Mouse (Mus musculus) gonadal fat pad, adult 2 months (tissue): ENCODE results near the gene Neu1. TPM values are rescaled to one million over a fixed set of nuclear protein-coding genes. Genes with fewer than 3 reads are reported as not detected.

Experiments used
- DNase-seq: peaks from one replicate; pipeline ENCODE4 v3.0.0-alpha.2; 2012; ENCODE audit warnings: low read depth
- polyA plus RNA-seq: library from polyadenylated mRNA; depleted of rRNA; stranded (reverse); fragments of >200 nt; gene quantifications from 2 replicates; pipeline ENCODE4 v1.2.3, GENCODE M21; 2012

The Neu1 gene
- polyA plus RNA-seq, 1 experiment, result 155 TPM

- DNase-seq, result no peak
Observed at GRCm38 (mm10) chr17:34902895-34903294, 28.2 kb upstream of the Neu1 start.

- DNase-seq, result no peak
Observed at GRCm38 (mm10) chr17:34910982-34911381, 20.1 kb upstream of the Neu1 start.

GRCm38 (mm10) chr17:34911945-34912351 is 19.1 kb upstream of the Neu1 start:
- no peak for DNase-seq

DNA sequence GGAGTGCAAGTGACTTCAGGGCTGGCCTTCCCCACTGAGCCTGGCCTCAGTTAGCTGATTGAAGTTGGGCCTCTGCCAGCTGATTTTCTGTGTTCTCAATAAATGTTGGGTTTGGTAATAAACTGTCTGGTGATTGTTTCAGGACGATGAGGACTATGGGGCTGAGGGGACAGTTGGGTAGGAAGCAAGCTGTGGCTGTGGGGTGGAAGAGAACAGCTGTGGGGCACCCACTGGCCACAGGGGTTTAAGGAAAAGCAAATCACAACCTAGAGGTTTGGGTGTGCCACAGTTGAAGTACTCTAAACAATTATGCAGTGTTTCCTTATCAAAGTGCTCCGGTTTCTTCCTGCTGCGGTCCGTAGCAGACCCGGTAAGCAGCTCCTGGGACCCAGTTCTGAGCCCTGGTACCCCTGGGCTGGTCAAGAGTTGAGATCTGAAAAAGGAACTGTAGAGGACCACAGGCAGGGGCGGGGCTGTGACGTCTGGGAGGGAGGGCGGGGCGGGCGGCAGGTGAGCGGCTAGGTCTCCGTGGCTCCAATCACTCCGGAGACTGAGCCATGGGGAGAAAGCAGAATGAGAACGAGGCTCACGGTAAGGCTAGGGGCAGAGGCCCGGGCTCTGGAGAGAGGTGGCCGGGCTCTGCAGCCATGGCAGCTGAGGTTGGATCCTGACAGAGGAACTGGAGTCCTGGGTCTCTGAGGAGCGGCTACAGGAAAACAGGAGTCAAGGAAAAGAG is 17.0 kb upstream of the Neu1 start, which contains the start of gene Slc44a4:
Gene Slc44a4 (plus strand): TSS at position 537 of the 736 bp plus-strand sequence.
- DNase-seq, result no peak

- no peak for DNase-seq
Observed at GRCm38 (mm10) chr17:34915410-34915831, 15.6 kb upstream of the Neu1 start.

- DNase-seq, result no peak
Observed at GRCm38 (mm10) chr17:34916316-34916715, 14.7 kb upstream of the Neu1 start.

GRCm38 (mm10) chr17:34917188-34917587 is 13.9 kb upstream of the Neu1 start:
- DNase-seq, result no peak

- DNase-seq, result no peak
Observed at GRCm38 (mm10) chr17:34922939-34923338, 8.1 kb upstream of the Neu1 start.

- DNase-seq, result no peak
Observed at GRCm38 (mm10) chr17:34924258-34924657, 6.8 kb upstream of the Neu1 start.

DNA sequence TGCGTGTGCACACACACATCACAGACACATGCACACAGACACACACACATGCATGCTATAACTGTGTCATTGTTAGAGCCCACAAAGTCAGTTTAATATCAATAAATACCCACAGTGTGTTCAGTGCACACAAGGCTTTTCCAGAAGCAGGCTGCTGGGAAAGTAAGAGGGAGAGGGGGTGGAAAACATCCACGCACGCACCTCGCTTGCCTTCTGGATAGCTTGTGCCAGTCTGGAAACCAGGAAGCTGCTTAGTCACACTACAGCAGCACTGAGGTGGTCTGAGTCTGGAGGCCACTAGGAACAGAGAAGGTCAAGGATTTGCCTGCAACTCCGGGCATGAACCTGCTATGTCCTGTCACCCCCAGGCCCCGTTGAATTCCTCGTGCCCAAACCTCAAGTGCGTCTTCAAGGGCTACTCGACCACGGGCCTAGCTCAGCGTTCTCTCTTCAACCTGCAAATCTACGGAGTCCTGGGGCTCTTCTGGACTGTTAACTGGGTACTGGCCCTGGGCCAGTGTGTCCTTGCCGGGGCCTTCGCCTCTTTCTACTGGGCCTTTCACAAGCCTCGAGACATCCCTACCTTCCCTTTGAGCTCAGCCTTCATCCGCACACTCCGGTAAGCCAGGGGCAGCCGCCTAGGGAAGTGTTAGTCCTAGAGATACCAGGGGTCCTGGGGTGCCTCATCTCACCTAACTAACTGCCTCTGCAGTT is 3.6 kb upstream of the Neu1 start:
- DNase-seq, result no peak

DNA sequence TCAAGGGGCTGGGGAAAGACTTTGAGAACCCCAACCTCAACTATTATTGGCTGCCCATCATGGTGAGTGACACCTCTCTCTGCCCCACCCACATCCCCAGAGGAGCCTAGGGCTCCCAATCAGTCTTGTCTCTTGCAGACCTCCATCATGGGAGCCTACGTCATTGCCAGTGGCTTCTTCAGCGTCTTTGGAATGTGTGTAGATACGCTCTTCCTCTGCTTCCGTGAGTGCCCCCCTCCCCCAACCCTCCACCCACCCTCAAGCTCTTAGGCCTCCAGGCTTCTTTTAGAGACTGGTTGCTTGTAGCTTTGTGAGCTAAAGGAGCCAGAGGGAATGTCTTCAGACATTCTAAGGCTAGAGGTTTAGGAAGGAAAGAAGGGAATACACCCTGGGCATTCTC is 2.2 kb upstream of the Neu1 start:
- no peak for DNase-seq

GRCm38 (mm10) chr17:34931735-34932098 is 664 bp downstream of the Neu1 start:
- DNase-seq, result no peak

GRCm38 (mm10) chr17:34932287-34932686 is 1.2 kb downstream of the Neu1 start:
- DNase-seq, result no peak

DNA sequence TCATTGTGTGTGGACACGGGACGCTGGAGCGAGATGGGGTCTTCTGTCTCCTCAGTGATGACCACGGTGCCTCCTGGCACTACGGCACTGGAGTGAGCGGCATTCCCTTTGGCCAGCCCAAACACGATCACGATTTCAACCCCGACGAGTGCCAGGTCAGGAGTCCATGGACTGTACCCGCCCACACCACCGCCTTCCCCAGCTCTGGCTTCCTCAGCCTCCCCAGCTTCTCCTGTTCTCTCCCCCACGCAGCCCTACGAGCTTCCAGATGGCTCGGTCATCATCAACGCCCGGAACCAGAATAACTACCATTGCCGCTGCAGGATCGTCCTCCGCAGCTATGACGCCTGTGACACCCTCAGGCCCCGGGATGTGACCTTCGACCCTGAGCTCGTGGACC is 3.0 kb downstream of the Neu1 start:
- DNase-seq, result no peak

GRCm38 (mm10) chr17:34934830-34935229 is 3.8 kb downstream of the Neu1 start:
- no peak for DNase-seq

- DNase-seq, result no peak
Observed at GRCm38 (mm10) chr17:34937960-34938505, 7.0 kb downstream of the Neu1 start.

- DNase-seq, result no peak
Observed at GRCm38 (mm10) chr17:34941344-34942041, 10.4 kb downstream of the Neu1 start.

DNA sequence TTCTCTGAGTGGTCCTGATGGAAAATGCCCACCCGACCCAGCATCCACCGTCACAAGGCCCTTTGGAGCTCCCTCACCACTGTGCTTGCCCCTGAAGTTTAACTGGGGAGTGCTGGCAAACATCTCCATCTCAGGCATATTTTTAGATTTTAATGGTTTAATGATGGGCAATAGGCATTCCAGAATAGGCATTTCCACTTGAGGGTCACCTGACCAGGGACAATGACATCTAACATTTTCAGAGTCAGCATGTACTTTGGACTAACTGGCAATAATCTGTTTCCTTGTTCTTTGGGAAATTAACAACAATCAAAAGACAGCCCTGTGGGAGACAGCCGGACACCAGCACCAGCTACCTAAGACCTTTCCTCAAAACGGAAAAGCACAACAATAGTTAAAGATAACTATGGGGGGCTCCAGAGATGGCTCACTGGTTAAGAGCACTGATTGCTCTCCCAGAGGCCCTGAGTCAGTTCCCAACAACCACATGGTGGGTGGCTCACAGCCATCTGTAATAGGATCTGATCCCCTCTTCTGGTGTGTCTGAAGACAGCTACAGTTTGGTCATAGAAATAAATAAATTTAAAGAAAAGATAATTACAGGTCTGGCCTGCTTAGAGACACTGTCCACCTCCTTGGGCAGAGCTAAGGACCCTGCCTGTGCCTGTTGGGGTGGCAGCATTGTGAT is 12.2 kb downstream of the Neu1 start:
- no peak for DNase-seq

GRCm38 (mm10) chr17:34944362-34944761 is 13.3 kb downstream of the Neu1 start:
- DNase-seq, result no peak

DNA sequence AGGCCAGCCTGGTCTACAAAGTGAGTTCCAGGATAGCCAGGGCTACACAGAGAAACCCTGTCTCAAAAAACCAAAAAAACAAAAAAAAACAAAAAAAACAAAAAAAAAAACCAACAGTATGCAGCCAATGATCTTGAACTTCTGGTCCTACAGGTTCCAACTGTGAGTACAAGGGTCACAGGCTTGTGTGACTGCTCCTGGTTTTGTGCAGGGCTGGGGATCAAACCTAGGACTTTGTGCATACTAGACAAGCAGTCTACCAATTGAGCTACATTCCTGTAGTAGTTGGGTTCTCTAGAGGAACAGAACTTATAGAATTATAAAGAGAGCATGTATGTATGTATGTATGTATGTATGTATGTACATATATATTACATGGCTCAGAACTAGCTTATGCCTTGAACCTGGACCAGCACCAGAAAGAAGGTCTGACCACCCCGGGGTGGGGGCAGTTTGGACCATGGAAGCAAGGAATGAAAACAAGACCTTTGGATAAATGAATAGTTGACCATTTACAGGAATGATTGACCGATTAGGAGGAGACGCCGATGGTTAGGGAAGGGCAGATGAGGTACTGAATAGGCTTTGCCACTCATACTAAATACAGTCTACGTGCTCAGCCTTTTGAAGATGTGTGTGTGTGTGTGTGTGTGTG is 15.6 kb downstream of the Neu1 start:
- no peak for DNase-seq

- DNase-seq, result no peak
Observed at GRCm38 (mm10) chr17:34947606-34948005, 16.6 kb downstream of the Neu1 start.
